Mouse (Mus musculus) stomach, embryonic 16.5 days (tissue): ENCODE measurements around the gene Hpcal4. TPM values are rescaled to one million over a fixed set of nuclear protein-coding genes. Genes with fewer than 3 reads are reported as not detected.

Source experiments
- ATAC-seq: fragments of 200-750 bp; cut with Nextera tagmentation; 2 replicates; pipeline ENCODE4 v1.8.0; 2017; ENCODE audit warnings: moderate number of reproducible peaks, moderate TSS enrichment; ENCODE audit not compliant: insufficient read depth, low FRiP score
- H3K27ac ChIP-seq: fragments of 300-500 bp; sonication (generic); 2 replicates; pipeline ENCODE4 v1.5.1; 2014; ENCODE audit warnings: low read length
- H3K27me3 ChIP-seq: fragments of 300-500 bp; sonication (generic); 2 replicates; pipeline ENCODE4 v1.6.1; 2014; ENCODE audit warnings: low read length, control low read depth, mixed read lengths; ENCODE audit not compliant: control insufficient read depth, insufficient read depth
- H3K36me3 ChIP-seq: fragments of 300-500 bp; sonication (generic); 2 replicates; pipeline ENCODE4 v1.6.1; 2014; ENCODE audit warnings: low read length; ENCODE audit not compliant: control insufficient read depth, insufficient read depth
- H3K4me1 ChIP-seq: fragments of 300-500 bp; sonication (generic); 2 replicates; pipeline ENCODE4 v1.6.1; 2014; ENCODE audit warnings: low read length, control low read depth, mixed read lengths; ENCODE audit not compliant: control insufficient read depth, insufficient read depth
- H3K4me2 ChIP-seq: fragments of 300-500 bp; sonication (generic); 2 replicates; pipeline ENCODE4 v1.6.1; 2014; ENCODE audit warnings: low read depth, low read length, mixed read lengths
- H3K4me3 ChIP-seq: fragments of 300-500 bp; sonication (generic); replicated peaks from 2 replicates; pipeline ENCODE4 v1.5.1; 2014; ENCODE audit warnings: mild to moderate bottlenecking, low read length
- H3K9ac ChIP-seq: fragments of 300-500 bp; sonication (generic); 2 replicates; pipeline ENCODE4 v1.6.1; 2014; ENCODE audit warnings: low read length
- H3K9me3 ChIP-seq: fragments of 300-500 bp; sonication (generic); replicated peaks from 2 replicates; pipeline ENCODE4 v1.6.1; 2016; ENCODE audit warnings: low read length, control low read depth; ENCODE audit not compliant: control insufficient read depth
- WGBS: fragments of 180-500 bp; shearing (Covaris S2); extraction: QIAGEN DNeasy Blood & Tissue Kit; methylation state at CpG from one replicate; pipeline ENCODE4 v1.1.7; 2014; 5-methylcytosine and 5-hydroxymethylcytosine counted together
- polyA plus RNA-seq: library from polyadenylated mRNA; unstranded; fragments of >200 nt; fragmentation: Nextera tagmentation; extraction: Ambion mirVana; gene quantifications from 2 replicates; pipeline ENCODE4 v1.2.1, GENCODE M21; 2015

The Hpcal4 gene
- polyA plus RNA-seq, 1 experiment from 2014 or later = 4.2 TPM

DNA sequence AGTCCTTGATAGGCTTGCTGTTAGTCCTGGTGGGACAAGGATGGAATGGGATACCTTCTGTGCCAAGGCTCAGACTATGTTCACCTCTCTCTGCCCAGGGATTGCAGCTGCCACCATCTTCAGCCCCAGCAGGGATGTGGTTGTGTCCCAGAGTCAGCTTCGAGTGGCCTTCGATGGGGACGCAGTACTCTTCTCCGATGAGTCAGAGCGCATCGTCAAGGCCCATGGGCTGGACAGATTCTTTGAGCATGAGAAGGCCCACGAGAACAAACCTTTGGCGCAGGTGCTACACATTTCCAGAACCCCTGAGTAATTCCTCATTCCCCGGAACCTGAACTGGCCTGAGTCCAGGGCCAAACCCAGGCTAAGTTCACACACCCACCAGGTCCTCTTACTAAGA is 30.9 kb downstream of the Hpcal4 start:
- Histone ChIP-seq H3K4me2 (no peak overlapping the region), H3K27me3 (no peaks in the 10 kb centered on the region; the same call in 1 of the 2 replicates), H3K9me3 (no peaks in the 10 kb centered on the region), H3K9ac (no peak overlapping the region), H3K4me3 (no peak overlapping the region), H3K36me3 (no peaks in the 10 kb centered on the region), H3K4me1 (no peaks in the 10 kb centered on the region), H3K27ac (no peak overlapping the region)
- no peak for ATAC-seq
- WGBS = 91% methylated on average over 9 of the region's 9 CpGs

GRCm38 (mm10) chr4:123215367-123215766 is 32.3 kb downstream of the Hpcal4 start:
- WGBS = 67% methylated on average over 1 of the region's 1 CpGs
- H3K4me2 ChIP-seq = no peak overlapping the region

DNA sequence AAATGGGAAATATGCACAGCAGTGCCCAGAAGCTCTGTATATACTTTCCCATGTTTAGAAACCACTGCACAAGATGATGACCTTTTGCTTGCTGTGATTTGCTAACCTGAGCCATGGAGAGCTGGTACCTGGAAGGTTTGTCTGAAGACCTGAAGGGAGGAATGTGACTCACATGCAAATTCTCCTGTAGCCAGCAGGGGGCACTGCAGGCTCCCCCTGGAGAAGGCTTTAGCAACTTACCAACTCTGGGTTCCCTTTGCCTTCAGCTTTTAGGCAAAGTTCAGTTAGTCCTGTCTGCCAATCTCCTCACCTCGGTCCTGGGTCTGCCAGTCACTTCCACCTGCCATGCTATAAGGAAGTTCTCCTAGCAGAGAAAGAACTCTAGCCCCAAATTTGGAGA is 33.8 kb downstream of the Hpcal4 start:
- no peak for ATAC-seq
- Histone ChIP-seq H3K4me3 (no peak overlapping the region), H3K4me2 (no peak overlapping the region), H3K27ac (no peak overlapping the region), H3K27me3 (no peaks in the 10 kb centered on the region; the same call in 1 of the 2 replicates), H3K4me1 (peaks cover 4% of the 10 kb centered on the region; the same call in 1 of the 2 replicates), H3K9ac (no peak overlapping the region), H3K9me3 (no peaks in the 10 kb centered on the region), H3K36me3 (no peaks in the 10 kb centered on the region)
- WGBS = 16% methylated on average over 1 of the region's 1 CpGs

More at GRCm38 (mm10) chr4:123215367-123215766, 32.3 kb downstream of the Hpcal4 start:
- ATAC-seq = no peak
- H3K9ac ChIP-seq = no peak overlapping the region
- H3K4me1 ChIP-seq = peaks cover 4% of the 10 kb centered on the region; the same call in 1 of the 2 replicates
- no peaks in the 10 kb centered on the region for H3K36me3 ChIP-seq
- no peak overlapping the region for H3K4me3 ChIP-seq
- no peak overlapping the region for H3K27ac ChIP-seq
- H3K27me3 ChIP-seq = no peaks in the 10 kb centered on the region; the same call in 1 of the 2 replicates
- no peaks in the 10 kb centered on the region for H3K9me3 ChIP-seq

- WGBS = 69% methylated on average over 15 of the region's 15 CpGs
- Histone ChIP-seq H3K4me3 (no peak overlapping the region), H3K36me3 (no peaks in the 10 kb centered on the region), H3K27ac (no peak overlapping the region), H3K9ac (no peak overlapping the region), H3K27me3 (no peaks in the 10 kb centered on the region; the same call in 1 of the 2 replicates), H3K9me3 (no peaks in the 10 kb centered on the region), H3K4me2 (no peak overlapping the region), H3K4me1 (peaks cover 4% of the 10 kb centered on the region; the same call in 1 of the 2 replicates)
- ATAC-seq = peak; percentile 70; the same call in 1 of the 2 replicates
These were observed 36.8 kb downstream of the Hpcal4 start for GRCm38 (mm10) chr4:123219720-123220357.

- Histone ChIP-seq H3K9me3 (no peaks in the 10 kb centered on the region), H3K4me1 (peaks cover 4% of the 10 kb centered on the region; the same call in 1 of the 2 replicates), H3K27ac (no peak overlapping the region), H3K4me2 (no peak overlapping the region), H3K9ac (no peak overlapping the region), H3K4me3 (no peak overlapping the region), H3K27me3 (no peaks in the 10 kb centered on the region; the same call in 1 of the 2 replicates), H3K36me3 (no peaks in the 10 kb centered on the region)
- 82% methylated on average over 4 of the region's 4 CpGs for WGBS
- ATAC-seq = no peak
These were observed 37.6 kb downstream of the Hpcal4 start for GRCm38 (mm10) chr4:123220637-123221036.

GRCm38 (mm10) chr4:123223309-123223708 is 40.3 kb downstream of the Hpcal4 start:
- no peak overlapping the region for H3K4me2 ChIP-seq
- WGBS = 68% methylated on average over 3 of the region's 3 CpGs
- no peak for ATAC-seq
- no peak overlapping the region for H3K4me3 ChIP-seq
- H3K9ac ChIP-seq = no peak overlapping the region
- H3K36me3 ChIP-seq = no peaks in the 10 kb centered on the region
- H3K27ac ChIP-seq = no peak overlapping the region
- no peaks in the 10 kb centered on the region for H3K9me3 ChIP-seq
- H3K27me3 ChIP-seq = no peaks in the 10 kb centered on the region; the same call in 1 of the 2 replicates
- peaks cover 16% of the 10 kb centered on the region for H3K4me1 ChIP-seq

- H3K9ac ChIP-seq = no peak overlapping the region
- no peak overlapping the region for H3K27ac ChIP-seq
- H3K4me3 ChIP-seq = no peak overlapping the region
- peak; percentile 59 for ATAC-seq
- no peaks in the 10 kb centered on the region for H3K36me3 ChIP-seq
- H3K9me3 ChIP-seq = no peaks in the 10 kb centered on the region
- H3K27me3 ChIP-seq = no peaks in the 10 kb centered on the region
- 42% methylated on average over 10 of the region's 10 CpGs for WGBS
- H3K4me2 ChIP-seq = no peak overlapping the region
- H3K4me1 ChIP-seq = peaks cover 20% of the 10 kb centered on the region
These were observed 42.8 kb downstream of the Hpcal4 start for GRCm38 (mm10) chr4:123225718-123226403.

DNA sequence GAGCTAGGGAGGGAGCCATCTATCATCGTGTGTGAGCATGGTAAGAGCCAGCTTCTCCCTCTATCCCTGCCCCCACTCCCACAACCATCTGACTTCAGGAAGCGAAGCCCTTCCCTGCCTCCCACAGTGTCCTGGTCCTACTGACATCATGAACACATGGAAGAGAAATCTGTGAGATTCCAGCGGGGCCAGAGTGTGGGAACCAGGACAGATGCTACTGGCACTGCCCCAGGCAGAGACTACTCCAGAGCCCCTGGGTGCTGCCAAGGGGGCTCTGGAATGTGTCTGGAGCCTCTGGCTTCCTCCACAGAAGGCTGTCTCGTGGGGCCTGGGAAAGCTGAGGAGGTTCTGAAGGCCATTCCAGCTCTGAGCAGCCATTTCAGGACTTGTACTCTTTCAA is 44.7 kb downstream of the Hpcal4 start:
- H3K4me1 ChIP-seq = peaks cover 20% of the 10 kb centered on the region
- no peaks in the 10 kb centered on the region for H3K36me3 ChIP-seq
- WGBS = 30% methylated on average over 4 of the region's 4 CpGs
- peak overlapping the region; percentile 56 for H3K27ac ChIP-seq
- H3K27me3 ChIP-seq = no peaks in the 10 kb centered on the region
- no peak overlapping the region for H3K9ac ChIP-seq
- H3K4me2 ChIP-seq = no peak overlapping the region
- H3K9me3 ChIP-seq = no peaks in the 10 kb centered on the region
- H3K4me3 ChIP-seq = no peak overlapping the region
- peak; percentile 75 for ATAC-seq

DNA sequence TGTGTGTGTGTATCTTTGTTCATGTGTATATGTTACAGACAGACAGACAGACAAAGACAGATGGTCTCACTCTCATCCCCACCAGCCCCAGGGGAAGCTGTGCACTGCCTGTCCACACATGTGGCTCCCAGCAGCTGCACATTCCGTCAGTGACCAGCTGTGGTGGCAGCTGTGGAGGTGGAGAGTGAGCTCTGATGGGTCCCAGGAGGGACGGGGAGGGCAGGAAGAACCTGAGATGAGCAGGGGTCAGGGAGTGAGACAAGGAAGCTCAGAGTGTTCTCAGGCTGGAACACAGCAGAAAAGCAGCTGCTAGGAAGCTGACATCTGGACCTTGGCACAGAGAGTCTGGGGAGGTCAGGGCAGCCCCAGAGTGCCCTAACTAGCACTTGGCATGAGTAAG is 45.2 kb downstream of the Hpcal4 start:
- Histone ChIP-seq H3K36me3 (no peaks in the 10 kb centered on the region), H3K27me3 (no peaks in the 10 kb centered on the region), H3K4me2 (no peak overlapping the region), H3K9me3 (no peaks in the 10 kb centered on the region), H3K4me3 (no peak overlapping the region), H3K27ac (peak overlapping the region; percentile 56), H3K9ac (no peak overlapping the region), H3K4me1 (peaks cover 20% of the 10 kb centered on the region)
- no peak; the same call in 1 of the 2 replicates for ATAC-seq
- 22% methylated on average over 2 of the region's 2 CpGs for WGBS
